Mouse (Mus musculus) hindbrain, embryonic 12.5 days (tissue): ENCODE measurements around the gene Habp4. TPM values are rescaled to one million over a fixed set of nuclear protein-coding genes. Genes with fewer than 3 reads are reported as not detected.
A peak's percentile ranks its signal among the peaks of the same experiment; 100 is the strongest.

Source experiments
- ATAC-seq: fragments of 200-750 bp; cut with Nextera tagmentation; 2 replicates; pipeline ENCODE4 v1.8.0; 2017; ENCODE audit warnings: moderate TSS enrichment; ENCODE audit not compliant: low FRiP score
- H3K27ac ChIP-seq: fragments of 300-500 bp; sonication (generic); 2 replicates; pipeline ENCODE4 v1.5.1; 2016; ENCODE audit warnings: mild to moderate bottlenecking
- H3K27me3 ChIP-seq: fragments of 300-500 bp; sonication (generic); 2 replicates; pipeline ENCODE4 v1.6.1; 2016; ENCODE audit warnings: mild to moderate bottlenecking
- H3K36me3 ChIP-seq: fragments of 300-500 bp; sonication (generic); 2 replicates; pipeline ENCODE4 v1.6.1; 2016; ENCODE audit warnings: mild to moderate bottlenecking
- H3K4me1 ChIP-seq: fragments of 300-500 bp; sonication (generic); 2 replicates; pipeline ENCODE4 v1.6.1; 2016
- H3K4me2 ChIP-seq: fragments of 300-500 bp; sonication (generic); replicated peaks from 2 replicates; pipeline ENCODE4 v1.6.1; 2016; ENCODE audit warnings: mild to moderate bottlenecking
- H3K4me3 ChIP-seq: fragments of 300-500 bp; sonication (generic); 2 replicates; pipeline ENCODE4 v1.5.1; 2016; ENCODE audit warnings: mild to moderate bottlenecking
- H3K9ac ChIP-seq: fragments of 300-500 bp; sonication (generic); 2 replicates; pipeline ENCODE4 v1.6.1; 2016; ENCODE audit warnings: mild to moderate bottlenecking, moderate library complexity
- H3K9me3 ChIP-seq: fragments of 300-500 bp; sonication (generic); replicated peaks from 2 replicates; pipeline ENCODE4 v1.6.1; 2016; ENCODE audit warnings: mild to moderate bottlenecking
- WGBS: fragments of 180-500 bp; shearing (Covaris S2); methylation state at CpG from one replicate; pipeline ENCODE4 v1.1.7; 2016; 5-methylcytosine and 5-hydroxymethylcytosine counted together
- polyA plus RNA-seq: library from polyadenylated mRNA; unstranded; fragments of >200 nt; fragmentation: Nextera tagmentation; extraction: Ambion mirVana; gene quantifications from 2 replicates; pipeline ENCODE4 v1.2.1, GENCODE M21; 2016

Habp4 gene
- 38.0 TPM in 2 replicates for polyA plus RNA-seq

DNA sequence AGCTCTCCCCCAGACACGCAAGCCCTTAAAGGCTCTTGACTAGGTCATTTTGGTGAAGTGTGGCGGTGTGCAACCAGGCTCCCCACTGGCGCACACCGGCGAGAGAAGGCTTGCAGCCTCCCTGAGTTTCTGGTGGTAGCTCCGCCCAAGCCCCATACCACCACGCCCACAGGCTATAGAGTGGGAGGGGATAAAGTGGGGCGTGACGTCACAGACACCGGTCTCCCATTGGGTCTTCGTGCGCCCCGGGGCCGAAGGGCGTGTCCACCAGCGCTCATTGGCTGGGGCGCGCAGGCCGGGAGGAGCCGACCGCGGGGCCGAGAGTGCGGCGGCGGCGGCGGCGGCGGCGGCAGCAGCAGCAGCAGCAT, at the start of gene Habp4:
Habp4 (plus strand) TSS at position 277 of the 368 bp plus-strand sequence.
- under 1% methylated on average over 26 of the region's 31 CpGs for WGBS
- peak within 1 kb of the TSS; percentile 96 for H3K4me2 ChIP-seq
- H3K27me3 ChIP-seq = peaks cover 9% of the 10 kb centered on the region; the same call in 1 of the 2 replicates
- peak within 1 kb of the TSS; percentile 87 for H3K9ac ChIP-seq
- peaks cover 7% of the 10 kb centered on the region; the same call in 1 of the 2 replicates for H3K9me3 ChIP-seq
- H3K4me3 ChIP-seq = peak within 1 kb of the TSS; percentile 68
- ATAC-seq = peak; percentile 98
- 0 out of 2 replicates have a peak, but pooled peaks cover under 1% of the 10 kb centered on the region for H3K36me3 ChIP-seq
- peak within 1 kb of the TSS; percentile 90 for H3K27ac ChIP-seq
- peaks cover 11% of the 10 kb centered on the region for H3K4me1 ChIP-seq

DNA sequence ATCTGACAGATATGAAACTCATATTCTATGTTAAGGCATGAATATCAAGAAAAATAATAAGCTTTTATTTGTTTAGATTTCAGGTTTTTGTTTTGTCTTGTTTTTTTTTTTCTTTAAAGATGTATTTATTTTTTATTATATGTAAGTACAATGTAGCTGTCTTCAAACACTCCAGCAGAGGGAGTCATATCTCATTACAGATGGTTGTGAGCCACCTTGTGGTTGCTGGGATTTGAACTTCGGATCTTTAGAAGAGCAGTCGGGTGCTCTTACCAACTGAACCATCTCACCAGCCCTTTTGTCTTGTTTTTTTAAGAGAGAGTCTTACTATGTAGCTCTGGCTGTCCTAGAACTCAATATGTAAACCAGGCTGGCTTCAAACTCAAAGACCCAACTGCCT, 44.2 kb upstream of the Habp4 start:
- 53% methylated on average over 2 of the region's 2 CpGs for WGBS
- Histone ChIP-seq H3K9ac (no peak overlapping the region), H3K27me3 (no peaks in the 10 kb centered on the region), H3K4me2 (no peak overlapping the region), H3K4me3 (no peak overlapping the region), H3K36me3 (no peaks in the 10 kb centered on the region), H3K27ac (no peak overlapping the region), H3K4me1 (no peaks in the 10 kb centered on the region), H3K9me3 (no peaks in the 10 kb centered on the region)
- ATAC-seq = no peak

DNA sequence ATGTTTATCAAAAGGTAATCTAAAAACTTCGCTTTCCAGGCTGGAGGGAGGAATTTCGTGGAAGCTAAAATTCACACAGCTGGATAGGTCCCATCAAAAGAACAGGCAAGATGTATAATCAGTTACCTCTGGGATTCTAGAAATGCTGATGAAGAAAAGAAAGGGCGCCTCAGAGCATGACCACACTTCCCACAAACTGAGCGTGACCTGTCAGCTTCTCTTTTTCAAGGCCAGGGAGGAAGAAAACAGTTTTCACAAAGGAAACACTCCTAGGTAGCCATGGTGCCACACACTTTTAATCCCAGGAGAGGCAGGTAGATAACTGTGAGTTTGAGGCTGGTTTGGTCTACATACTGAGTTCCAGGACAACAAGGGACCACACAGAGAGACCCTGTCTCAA, 40.9 kb upstream of the Habp4 start:
- WGBS = 59% methylated on average over 4 of the region's 4 CpGs
- Histone ChIP-seq H3K36me3 (no peaks in the 10 kb centered on the region), H3K4me1 (no peaks in the 10 kb centered on the region), H3K4me2 (no peak overlapping the region), H3K9me3 (0 out of 2 replicates have a peak, but pooled peaks cover 9% of the 10 kb centered on the region), H3K9ac (no peak overlapping the region), H3K4me3 (no peak overlapping the region), H3K27me3 (no peaks in the 10 kb centered on the region), H3K27ac (no peak overlapping the region)
- ATAC-seq = no peak

DNA sequence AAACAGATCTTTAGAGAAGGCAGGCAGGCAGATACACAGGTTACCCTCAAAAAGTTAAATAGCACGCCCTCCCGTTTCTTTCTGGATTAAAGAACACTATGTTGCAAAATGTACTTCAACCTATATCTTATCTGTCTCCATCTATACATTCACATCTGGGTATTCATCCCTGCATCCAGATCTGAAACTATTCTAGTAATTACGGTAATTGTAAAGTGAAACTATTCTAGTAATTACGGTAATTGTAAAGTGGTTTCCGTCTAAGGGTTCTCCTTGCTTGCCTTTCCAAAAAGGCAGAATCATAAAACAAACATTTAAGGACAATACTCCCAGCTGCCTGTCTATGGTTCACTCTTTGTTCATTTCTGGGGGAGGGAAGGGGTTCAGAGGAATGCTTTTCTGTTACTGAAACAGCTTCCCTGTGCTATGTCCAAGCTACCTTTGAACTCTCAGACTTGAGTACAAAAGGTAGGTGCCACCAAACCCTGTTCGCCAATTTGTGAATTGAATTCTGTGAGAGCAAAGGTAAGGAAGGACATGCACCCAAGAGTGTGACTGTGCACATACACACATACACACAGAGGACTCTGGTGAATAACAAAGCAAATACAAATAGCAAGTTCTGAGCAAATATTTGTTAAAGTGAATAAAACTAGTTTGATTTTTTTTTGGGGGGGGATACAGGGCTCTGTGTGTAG, 38.0 kb upstream of the Habp4 start:
- H3K36me3 ChIP-seq = no peaks in the 10 kb centered on the region
- no peaks in the 10 kb centered on the region for H3K27me3 ChIP-seq
- no peak overlapping the region for H3K9ac ChIP-seq
- H3K4me3 ChIP-seq = no peak overlapping the region
- no peak for ATAC-seq
- WGBS = 27% methylated on average over 6 of the region's 6 CpGs
- H3K9me3 ChIP-seq = 0 out of 2 replicates have a peak, but pooled peaks cover 9% of the 10 kb centered on the region
- H3K27ac ChIP-seq = no peak overlapping the region
- no peak overlapping the region for H3K4me2 ChIP-seq
- no peaks in the 10 kb centered on the region for H3K4me1 ChIP-seq

DNA sequence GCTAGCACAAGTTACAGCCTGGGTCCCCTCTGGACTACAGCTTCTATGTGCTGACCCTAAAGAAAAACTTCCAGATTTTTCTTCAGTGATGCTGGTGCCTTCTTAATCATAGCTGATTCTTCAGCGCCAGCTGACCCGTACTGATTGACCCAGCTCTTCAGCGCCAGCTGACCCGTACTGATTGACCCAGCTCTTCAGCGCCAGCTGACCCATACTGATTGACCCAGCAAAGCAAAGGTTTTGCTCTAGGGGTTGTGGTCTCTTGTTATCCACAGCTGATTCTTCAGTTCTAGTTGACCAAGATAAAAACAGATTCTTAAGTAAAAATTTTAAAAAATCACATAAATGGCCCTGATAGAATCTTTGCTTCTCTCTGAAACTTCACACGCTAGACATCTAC, 36.7 kb upstream of the Habp4 start:
- Histone ChIP-seq H3K4me1 (0 out of 2 replicates have a peak, but pooled peaks cover 6% of the 10 kb centered on the region), H3K27ac (no peak overlapping the region), H3K36me3 (no peaks in the 10 kb centered on the region), H3K9me3 (0 out of 2 replicates have a peak, but pooled peaks cover 9% of the 10 kb centered on the region), H3K4me2 (no peak overlapping the region), H3K27me3 (no peaks in the 10 kb centered on the region), H3K9ac (no peak overlapping the region), H3K4me3 (no peak overlapping the region)
- 85% methylated on average over 6 of the region's 6 CpGs for WGBS
- ATAC-seq = no peak

DNA sequence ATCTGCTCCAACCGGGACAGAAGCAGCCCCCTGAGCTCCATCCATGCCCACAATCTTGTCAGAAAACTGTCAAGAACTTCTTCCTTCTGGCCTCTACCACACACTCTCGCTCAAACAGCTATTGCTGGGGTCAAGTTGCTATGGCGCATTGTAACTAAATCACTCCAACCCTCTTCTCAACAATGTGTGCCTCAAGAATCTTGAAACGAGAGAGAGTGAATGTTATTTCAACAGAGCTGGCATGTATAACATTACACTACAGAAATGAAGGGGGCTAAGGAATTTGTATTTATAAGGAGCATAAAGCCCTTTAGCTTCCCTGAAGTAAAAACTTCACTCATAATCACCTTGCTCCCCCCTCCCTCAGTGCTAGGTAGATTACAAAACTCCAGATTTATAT, 35.3 kb upstream of the Habp4 start:
- H3K36me3 ChIP-seq = no peaks in the 10 kb centered on the region
- H3K4me1 ChIP-seq = 0 out of 2 replicates have a peak, but pooled peaks cover 6% of the 10 kb centered on the region
- no peak overlapping the region for H3K9ac ChIP-seq
- 0 out of 2 replicates have a peak, but pooled peaks cover 9% of the 10 kb centered on the region for H3K9me3 ChIP-seq
- no peak overlapping the region for H3K27ac ChIP-seq
- H3K4me3 ChIP-seq = no peak overlapping the region
- 60% methylated on average over 4 of the region's 4 CpGs for WGBS
- no peak overlapping the region for H3K4me2 ChIP-seq
- no peak for ATAC-seq
- no peaks in the 10 kb centered on the region for H3K27me3 ChIP-seq

DNA sequence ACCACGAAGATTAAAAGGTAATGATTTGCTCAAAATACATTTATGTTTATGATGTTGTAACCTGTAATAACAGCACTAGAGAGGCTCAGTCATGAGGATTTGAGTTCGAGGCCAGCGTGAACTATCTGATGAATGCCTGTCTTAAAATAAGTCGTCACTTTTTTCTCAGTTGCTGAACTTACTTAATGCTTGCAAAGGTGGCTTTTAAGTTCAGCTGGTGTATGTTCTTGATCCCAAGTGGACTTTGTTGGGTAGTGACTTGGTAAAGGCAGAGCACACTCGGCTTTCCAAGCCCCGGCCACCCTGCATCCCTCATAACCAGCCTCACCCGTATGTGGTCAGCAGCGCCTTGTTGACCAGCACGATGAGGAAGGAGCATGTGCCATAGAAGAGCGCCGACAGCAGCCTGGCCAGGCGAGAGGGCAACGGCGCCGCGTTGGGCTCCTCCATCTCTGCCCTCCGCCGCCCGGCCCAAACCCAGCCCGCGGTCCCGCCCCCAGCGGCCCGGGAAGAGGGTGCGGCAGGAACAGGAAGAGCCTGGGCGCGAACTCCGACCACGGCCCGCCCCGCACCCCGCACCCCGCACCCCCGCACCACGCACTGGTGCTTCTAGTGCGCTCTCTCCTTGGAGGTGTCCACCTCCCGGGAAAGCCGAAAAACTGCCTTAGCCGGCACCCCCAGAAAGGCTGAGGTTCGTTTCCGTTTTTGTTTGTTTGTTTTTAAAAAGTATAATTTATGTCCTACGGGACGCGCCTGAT, 32.6 kb upstream of the Habp4 start, which contains the start of gene Slc35d2:
Slc35d2 (minus strand) TSS at position 511 of the 758 bp plus-strand sequence.
- no peaks in the 10 kb centered on the region for H3K27me3 ChIP-seq
- peak within 1 kb of the TSS; percentile 55 for H3K4me3 ChIP-seq
- H3K36me3 ChIP-seq = no peaks in the 10 kb centered on the region
- H3K4me1 ChIP-seq = 0 out of 2 replicates have a peak, but pooled peaks cover 6% of the 10 kb centered on the region
- H3K9me3 ChIP-seq = 0 out of 2 replicates have a peak, but pooled peaks cover under 1% of the 10 kb centered on the region
- ATAC-seq = peak; percentile 71
- H3K27ac ChIP-seq = no peak within 1 kb of the TSS
- peak within 1 kb of the TSS; percentile 88 for H3K4me2 ChIP-seq
- WGBS = 12% methylated on average over 32 of the region's 44 CpGs
- H3K9ac ChIP-seq = peak within 1 kb of the TSS; percentile 67

DNA sequence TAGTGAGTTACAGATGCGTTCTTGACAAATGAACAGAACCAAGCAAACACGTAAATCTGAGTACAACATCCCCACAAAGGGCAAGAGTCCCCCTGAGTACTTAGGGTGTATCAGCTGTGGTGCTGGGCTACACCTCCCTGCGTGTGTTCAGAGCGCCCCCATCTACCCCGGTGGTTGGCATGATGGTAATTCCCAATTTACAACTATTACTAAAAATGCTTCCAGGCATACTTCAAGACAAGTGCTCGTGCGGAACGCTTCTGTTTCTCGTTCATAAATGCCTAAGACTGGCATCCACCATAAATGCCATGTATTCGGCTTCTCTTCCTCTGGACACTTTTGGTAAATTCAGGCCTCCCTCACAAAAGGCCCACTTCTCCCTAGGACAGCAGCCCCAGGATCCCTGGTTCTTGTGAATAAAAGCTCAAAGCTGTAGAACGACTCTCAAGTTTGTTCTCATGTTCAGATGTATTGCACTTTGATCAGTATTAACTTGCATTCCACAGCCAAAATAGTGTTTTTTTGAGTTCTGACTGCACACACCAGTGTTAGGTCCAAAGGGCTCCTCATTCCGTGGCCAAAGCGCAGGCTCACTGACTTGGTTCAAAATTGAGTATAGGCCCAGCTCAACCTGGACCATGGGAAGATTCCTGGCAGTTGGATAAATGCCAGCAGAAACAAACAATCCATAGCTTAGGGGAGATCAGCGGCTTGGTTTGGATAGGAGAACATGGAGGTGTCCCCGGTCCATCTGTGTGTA, 31.8 kb upstream of the Habp4 start:
- H3K27me3 ChIP-seq = no peaks in the 10 kb centered on the region
- peak; percentile 72 for ATAC-seq
- peak overlapping the region; percentile 67 for H3K9ac ChIP-seq
- no peak overlapping the region for H3K27ac ChIP-seq
- WGBS = 44% methylated on average over 15 of the region's 15 CpGs
- H3K36me3 ChIP-seq = no peaks in the 10 kb centered on the region
- H3K4me3 ChIP-seq = peak overlapping the region; percentile 55
- H3K9me3 ChIP-seq = no peaks in the 10 kb centered on the region
- H3K4me1 ChIP-seq = 0 out of 2 replicates have a peak, but pooled peaks cover 6% of the 10 kb centered on the region
- peak overlapping the region; percentile 88 for H3K4me2 ChIP-seq

DNA sequence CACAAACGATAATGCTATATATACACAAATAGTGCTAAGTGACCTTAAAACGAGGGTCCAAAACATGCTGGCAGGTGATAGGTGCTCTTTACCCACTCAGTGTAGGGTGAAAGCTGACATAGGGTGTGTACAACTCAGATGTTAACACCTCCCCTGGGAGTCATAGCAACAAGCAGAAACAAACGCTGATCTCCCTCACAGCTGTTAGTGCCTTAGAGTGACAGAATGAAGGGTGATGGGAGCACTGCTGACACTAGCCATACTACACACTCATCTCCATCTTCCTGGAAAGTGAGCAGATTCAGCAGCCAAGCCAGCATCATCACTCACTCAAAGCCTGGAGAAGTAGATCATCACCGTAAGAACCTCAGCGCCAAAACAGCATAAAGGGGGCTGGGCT, 11.5 kb upstream of the Habp4 start:
- Histone ChIP-seq H3K9ac (no peak overlapping the region), H3K4me1 (peaks cover 21% of the 10 kb centered on the region), H3K27me3 (no peaks in the 10 kb centered on the region), H3K27ac (no peak overlapping the region), H3K4me2 (peak overlapping the region; percentile 15; the same call in 1 of the 2 replicates), H3K9me3 (no peaks in the 10 kb centered on the region), H3K36me3 (no peaks in the 10 kb centered on the region), H3K4me3 (no peak overlapping the region)
- no peak for ATAC-seq
- WGBS = 73% methylated on average over 5 of the region's 5 CpGs

DNA sequence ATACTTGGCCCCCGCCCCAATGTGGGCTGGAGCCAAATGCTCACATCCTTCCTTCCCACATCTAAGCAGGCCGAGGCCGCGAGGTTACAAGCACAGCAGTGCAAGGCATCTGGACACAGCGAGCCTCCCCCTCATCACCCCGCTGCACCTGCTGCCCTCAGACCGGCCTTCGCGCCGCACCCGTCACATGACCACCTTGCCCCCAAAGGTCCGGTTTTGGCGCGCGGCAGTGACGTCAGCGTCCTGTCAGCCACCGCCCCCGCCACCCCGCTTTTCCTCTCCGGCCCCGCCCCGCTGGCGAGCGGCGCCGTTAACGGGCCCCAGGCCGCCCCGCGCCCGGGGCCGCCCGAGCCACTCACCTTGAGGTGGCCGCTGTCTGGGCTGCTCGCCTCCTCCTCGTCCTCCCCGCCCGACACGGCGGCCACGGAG, 9.4 kb upstream of the Habp4 start:
- Histone ChIP-seq H3K4me3 (peak overlapping the region; percentile 93), H3K9ac (peak overlapping the region; percentile 80), H3K27ac (peak overlapping the region; percentile 76), H3K4me2 (peak overlapping the region; percentile 77), H3K27me3 (no peaks in the 10 kb centered on the region), H3K36me3 (no peaks in the 10 kb centered on the region), H3K9me3 (no peaks in the 10 kb centered on the region), H3K4me1 (peaks cover 21% of the 10 kb centered on the region)
- under 1% methylated on average over 40 of the region's 42 CpGs for WGBS
- ATAC-seq = peak; percentile 44

DNA sequence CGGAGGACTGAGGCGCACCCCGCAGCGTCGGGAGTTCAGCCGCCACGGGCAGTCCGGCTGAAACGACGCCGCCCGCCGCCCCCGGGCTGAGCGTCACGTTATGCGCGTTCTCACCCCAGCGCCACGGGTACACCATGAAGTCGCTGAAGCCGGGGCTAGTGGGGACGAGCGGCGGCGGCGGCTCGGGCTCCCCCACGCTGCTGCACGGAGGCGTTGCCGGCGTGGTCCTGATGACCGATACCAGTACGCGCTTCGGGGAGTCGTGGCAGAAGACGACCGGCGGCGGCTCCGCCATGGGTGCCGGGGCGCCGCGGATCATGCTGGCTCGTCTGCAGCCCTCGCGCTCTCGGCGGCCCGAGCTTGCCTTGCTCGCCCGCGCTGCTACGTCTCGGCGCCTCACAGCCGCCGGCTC, 8.9 kb upstream of the Habp4 start:
- no peaks in the 10 kb centered on the region for H3K9me3 ChIP-seq
- peak; percentile 65 for ATAC-seq
- peak overlapping the region; percentile 77 for H3K4me2 ChIP-seq
- H3K36me3 ChIP-seq = no peaks in the 10 kb centered on the region
- H3K4me1 ChIP-seq = peaks cover 21% of the 10 kb centered on the region
- H3K9ac ChIP-seq = peak overlapping the region; percentile 80
- peak overlapping the region; percentile 93 for H3K4me3 ChIP-seq
- under 1% methylated on average over 59 of the region's 61 CpGs for WGBS
- no peaks in the 10 kb centered on the region for H3K27me3 ChIP-seq
- H3K27ac ChIP-seq = peak overlapping the region; percentile 76
